Mouse (Mus musculus): Measurements from ENCODE around the gene Speer1.
"Not testable (repeated sequence)": the region's sequence is repeated elsewhere in the genome, so short reads cannot be mapped to it uniquely, and the experiment has no call there.

Gene Speer1

GRCm38 (mm10) chr5:11341216-11341615, at the start of gene Speer1:
Gene Speer1, plus strand, starts transcription at chr5:11341516.
- not testable (repeated sequence) for DNase-seq
